Mouse (Mus musculus): Measurements from ENCODE around the gene Ece1. TPM values are rescaled to one million over a fixed set of nuclear protein-coding genes. Genes with fewer than 3 reads are reported as not detected.

Ece1 gene
- total and polyA plus RNA-seq, 3 experiments, result 25.3 to 43.8 TPM; not detected in 1

- TF ChIP-seq JUND (IDR thresholded peaks at IDR 0.05; ENCODE audit: low read depth, low read length) (no peak), CHD2 (IDR thresholded peaks at IDR 0.05; ENCODE audit: low read length) (peak; percentile 78), ETS1 (IDR thresholded peaks at IDR 0.05; ENCODE audit: low read depth, low read length) (0 out of 2 replicates have a peak, but pooled peaks have one; percentile 11), MXI1 (IDR thresholded peaks at IDR 0.05; ENCODE audit: low read depth, low read length) (peak; percentile 94), GABPA (IDR thresholded peaks at IDR 0.05; ENCODE audit: low read depth, low read length) (no peak), BHLHE40 (IDR thresholded peaks at IDR 0.05; ENCODE audit: borderline replicate concordance, low read depth, low read length) (peak; percentile 97), MAZ (IDR thresholded peaks at IDR 0.05; ENCODE audit: low read depth, low read length) (no peak), SIN3A (IDR thresholded peaks at IDR 0.05; ENCODE audit: low read length) (peak; percentile 57), NELFE (IDR thresholded peaks at IDR 0.05; ENCODE audit: low read depth, low read length) (peak; percentile 78)
These were observed 51.5 kb downstream of the Ece1 start (continued) for GRCm38 (mm10) chr4:137913321-137914057.

GRCm38 (mm10) chr4:137917591-137917990 is 55.6 kb downstream of the Ece1 start:
- TF ChIP-seq SIN3A (IDR thresholded peaks at IDR 0.05; ENCODE audit: low read length), result no peak
- no peak for TF ChIP-seq TBP (IDR thresholded peaks at IDR 0.05; ENCODE audit: low read depth, low read length)
- no peak for TF ChIP-seq MYC (IDR thresholded peaks at IDR 0.05; ENCODE audit: low read depth, low read length)
- no peak for TF ChIP-seq ZNF384 (IDR thresholded peaks at IDR 0.05; ENCODE audit: low read depth, low read length)
- no peak for DNase-seq (ENCODE audit: low read depth, low spot score)
- no peak overlapping the region for H3K27ac ChIP-seq (ENCODE audit: control insufficient read depth, low read depth, low read length)
- H3K9me3 ChIP-seq (replicated peaks; ENCODE audit: insufficient read depth, low read length), result no peaks in the 10 kb centered on the region
- H3K79me2 ChIP-seq (ENCODE audit: control insufficient read depth, insufficient read depth, low read length, poor library complexity), result peaks cover 3% of the 10 kb centered on the region; the same call in 1 of the 2 replicates
- H3K9ac ChIP-seq (ENCODE audit: control insufficient read depth, low read depth, low read length, poor library complexity, severe bottlenecking), result no peak overlapping the region
- H3K4me3 ChIP-seq (ENCODE audit: control insufficient read depth in 1 of 2, insufficient read depth in 1 of 2, low read depth in 2 of 2, low read length in 2 of 2), result no peak overlapping the region
- peaks cover 0 to 4% of the 10 kb centered on the region in 2 experiments; a peak in 2 of 4 replicates for H3K36me3 ChIP-seq (ENCODE audit: control insufficient read depth in 1 of 2, insufficient read depth in 2 of 2, low read length in 2 of 2)
- no peaks in the 10 kb centered on the region for H3K27me3 ChIP-seq (ENCODE audit: control insufficient read depth in 1 of 2, insufficient read depth in 2 of 2, low read length in 2 of 2)
- peaks cover 0 to 7% of the 10 kb centered on the region in 2 experiments; a peak in 1 of 4 replicates for H3K4me1 ChIP-seq (ENCODE audit: control insufficient read depth in 1 of 2, insufficient read depth in 2 of 2, low read length in 2 of 2)

- H3K27ac ChIP-seq (ENCODE audit: control insufficient read depth, low read depth, low read length), result no peak overlapping the region
- TF ChIP-seq HCFC1 (IDR thresholded peaks at IDR 0.05; ENCODE audit: low read depth, low read length) (no peak), POLR2AphosphoS5 (IDR thresholded peaks at IDR 0.05; ENCODE audit: borderline replicate concordance, low read depth, low read length) (no peak), TBP (IDR thresholded peaks at IDR 0.05; ENCODE audit: low read depth, low read length) (no peak), POLR2A (IDR thresholded peaks at IDR 0.05; ENCODE audit: control insufficient read depth in 1 of 2, insufficient read depth in 1 of 2, low read depth in 1 of 2, low read length in 2 of 2, poor library complexity in 1 of 2) (no peak), NRF1 (IDR thresholded peaks at IDR 0.05; ENCODE audit: insufficient read depth, low read depth, low read length, poor library complexity, severe bottlenecking) (no peak), RCOR1 (IDR thresholded peaks at IDR 0.05; ENCODE audit: low read depth, low read length) (no peak), EP300 (IDR thresholded peaks at IDR 0.05; ENCODE audit: low read depth in 1 of 2, low read length in 2 of 2) (no peak), CHD2 (IDR thresholded peaks at IDR 0.05; ENCODE audit: low read length) (no peak), GABPA (IDR thresholded peaks at IDR 0.05; ENCODE audit: low read depth, low read length) (no peak), MAZ (IDR thresholded peaks at IDR 0.05; ENCODE audit: low read depth, low read length) (no peak), MYC (IDR thresholded peaks at IDR 0.05; ENCODE audit: low read depth, low read length) (no peak), MEF2A (IDR thresholded peaks at IDR 0.05; ENCODE audit: extremely low read depth, insufficient replicate concordance, low read depth, low read length, poor library complexity, severe bottlenecking) (no peak), CTCF (IDR thresholded peaks at IDR 0.05 in 2 of 3, conservative IDR thresholded peaks at IDR 0.05 in 1 of 3; ENCODE audit: control insufficient read depth in 1 of 3, insufficient read depth in 1 of 3, low read depth in 2 of 3, low read length in 3 of 3, poor library complexity in 1 of 3, severe bottlenecking in 1 of 3) (no peak), TCF12 (IDR thresholded peaks at IDR 0.05; ENCODE audit: low read depth, low read length) (no peak)
- no peaks in the 10 kb centered on the region for H3K27me3 ChIP-seq (ENCODE audit: control insufficient read depth in 1 of 2, insufficient read depth in 2 of 2, low read length in 2 of 2)
- H3K9ac ChIP-seq (ENCODE audit: control insufficient read depth, low read depth, low read length, poor library complexity, severe bottlenecking), result no peak overlapping the region
- peaks cover 0 to 4% of the 10 kb centered on the region in 2 experiments; a peak in 2 of 4 replicates for H3K36me3 ChIP-seq (ENCODE audit: control insufficient read depth in 1 of 2, insufficient read depth in 2 of 2, low read length in 2 of 2)
- H3K4me1 ChIP-seq (ENCODE audit: control insufficient read depth in 1 of 2, insufficient read depth in 2 of 2, low read length in 2 of 2), result peaks cover 0 to 4% of the 10 kb centered on the region in 2 experiments; a peak in 1 of 4 replicates
- no peak overlapping the region for H3K4me3 ChIP-seq (ENCODE audit: control insufficient read depth in 1 of 2, insufficient read depth in 1 of 2, low read depth in 2 of 2, low read length in 2 of 2)
- no peak for DNase-seq (ENCODE audit: low read depth, low spot score)
- peaks cover 3% of the 10 kb centered on the region; the same call in 1 of the 2 replicates for H3K79me2 ChIP-seq (ENCODE audit: control insufficient read depth, insufficient read depth, low read length, poor library complexity)
- no peaks in the 10 kb centered on the region for H3K9me3 ChIP-seq (replicated peaks; ENCODE audit: insufficient read depth, low read length)
These were observed 56.5 kb downstream of the Ece1 start for GRCm38 (mm10) chr4:137918559-137918958.
